Mouse (Mus musculus): ENCODE measurements around the gene Nrk.

Nrk gene

GRCm38 (mm10) chrX:138914041-138914776 is at the start of gene Nrk:
Gene Nrk (plus strand): TSS chrX:138914430.
- DNase-seq = no peak

GRCm38 (mm10) chrX:138913366-138913765 is 864 bp upstream of the Nrk start:
- DNase-seq = no peak

- no peak for DNase-seq
These were observed 516 bp downstream of the Nrk start for GRCm38 (mm10) chrX:138914777-138915114.

- DNase-seq = no peak
These were observed 4.8 kb downstream of the Nrk start for GRCm38 (mm10) chrX:138919030-138919429.

GRCm38 (mm10) chrX:138943905-138944304 is 29.7 kb downstream of the Nrk start:
- no peak for DNase-seq

GRCm38 (mm10) chrX:138960713-138961112 is 46.5 kb downstream of the Nrk start:
- no peak for DNase-seq

- DNase-seq = no peak
These were observed 64.3 kb downstream of the Nrk start for GRCm38 (mm10) chrX:138978501-138978900.

GRCm38 (mm10) chrX:138979249-138979648 is 65.0 kb downstream of the Nrk start:
- no peak for DNase-seq

- DNase-seq = no peak
These were observed 100.3 kb downstream of the Nrk start for GRCm38 (mm10) chrX:139014524-139014923.

- DNase-seq = no peak
These were observed 102.3 kb downstream of the Nrk start for GRCm38 (mm10) chrX:139016540-139016939.

GRCm38 (mm10) chrX:139026532-139027097 is 112.4 kb downstream of the Nrk start:
- DNase-seq = no peak

- no peak for DNase-seq
These were observed 113.1 kb downstream of the Nrk start for GRCm38 (mm10) chrX:139027296-139027695.

- DNase-seq = no peak
These were observed 113.7 kb downstream of the Nrk start for GRCm38 (mm10) chrX:139027909-139028308.

GRCm38 (mm10) chrX:139037666-139038065 is 123.4 kb downstream of the Nrk start:
- no peak for DNase-seq

GRCm38 (mm10) chrX:139039314-139039713 is 125.1 kb downstream of the Nrk start:
- DNase-seq = no peak

- DNase-seq = no peak
These were observed 126.9 kb downstream of the Nrk start for GRCm38 (mm10) chrX:139041148-139041547.

- DNase-seq = no peak
These were observed 137.7 kb downstream of the Nrk start for GRCm38 (mm10) chrX:139051976-139052375.

- DNase-seq = no peak
These were observed 138.9 kb downstream of the Nrk start for GRCm38 (mm10) chrX:139053149-139053548.
